Mouse (Mus musculus) thymus, postnatal 14 days (tissue): ENCODE data around the gene Gtf2f1.

ENCODE experiments used
- DNase-seq: peaks from one replicate; pipeline ENCODE4 v3.0.0; 2021

The Gtf2f1 gene

DNA sequence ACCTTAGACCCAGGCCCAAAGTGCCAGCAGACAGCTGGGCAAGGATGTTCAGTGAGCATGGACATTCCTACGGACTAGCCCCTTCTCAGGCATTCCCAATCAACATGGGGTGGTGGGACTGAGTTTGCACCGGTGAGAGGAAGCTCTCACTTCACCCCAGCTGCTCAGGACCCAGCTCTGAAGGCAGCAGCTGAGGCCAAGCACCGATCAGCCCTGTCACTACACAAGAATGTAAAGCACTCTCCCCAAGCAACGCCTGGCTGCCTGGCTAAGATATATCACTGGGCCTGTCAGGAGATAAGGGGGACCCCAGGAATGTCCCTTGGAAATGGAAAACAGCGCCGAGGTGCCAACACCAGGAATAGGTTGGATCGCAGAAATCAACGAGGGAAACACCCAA is 9.9 kb downstream of the Gtf2f1 start:
- no peak for DNase-seq

DNA sequence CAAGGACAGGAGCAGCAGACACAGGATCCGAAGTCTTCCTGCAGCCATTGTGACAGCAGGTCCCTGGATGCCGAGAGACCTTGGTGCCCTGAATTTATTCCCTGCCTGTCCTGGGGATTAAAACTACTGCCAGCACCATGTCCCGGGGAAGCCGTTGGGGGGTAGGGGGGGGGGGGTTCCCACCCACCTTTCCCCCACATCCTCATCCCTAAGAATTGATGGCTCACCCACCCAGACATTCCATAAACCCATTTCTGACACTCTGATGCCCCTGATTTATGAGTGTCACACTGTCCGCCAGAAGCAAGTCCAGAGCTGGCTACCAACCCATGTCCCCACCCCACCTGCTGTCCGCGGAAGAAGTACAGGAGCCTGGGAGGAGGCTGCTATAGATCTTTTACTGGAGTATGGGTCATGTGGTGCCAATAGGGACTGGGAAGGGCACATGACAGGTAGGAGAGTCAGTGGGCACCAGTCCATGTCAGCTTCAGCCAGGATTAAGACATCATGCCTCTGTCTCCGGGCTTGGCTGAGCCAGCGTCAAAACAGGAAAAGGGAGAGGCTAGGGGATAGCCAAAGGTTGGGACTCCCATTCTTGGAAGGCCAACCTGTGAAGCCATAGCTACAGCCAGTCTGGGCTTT is 11.0 kb downstream of the Gtf2f1 start, which contains the start of gene Pspn:
Gene Pspn, minus strand, starts transcription at position 51 of the 642 bp plus-strand sequence.
- DNase-seq = no peak

DNA sequence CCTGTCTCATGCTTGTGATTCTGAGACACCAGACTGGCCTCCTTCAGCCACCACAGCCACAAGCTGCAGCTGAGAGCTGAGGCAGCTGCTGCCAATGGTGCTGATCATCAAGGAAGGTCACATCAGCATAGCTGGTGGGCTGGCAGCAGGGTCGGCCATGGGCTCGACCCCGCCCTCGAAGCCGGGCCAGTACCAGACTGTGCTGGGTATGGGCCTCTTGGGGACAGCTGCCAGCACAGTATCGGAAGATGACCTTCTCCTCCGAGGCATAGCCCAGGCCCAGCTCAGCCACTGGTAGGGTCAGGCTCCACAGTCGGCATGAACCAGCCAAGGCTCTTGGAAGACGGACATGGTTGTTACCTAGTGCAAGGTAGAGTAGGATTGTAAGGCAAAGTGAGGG is 11.7 kb downstream of the Gtf2f1 start:
- DNase-seq = no peak

DNA sequence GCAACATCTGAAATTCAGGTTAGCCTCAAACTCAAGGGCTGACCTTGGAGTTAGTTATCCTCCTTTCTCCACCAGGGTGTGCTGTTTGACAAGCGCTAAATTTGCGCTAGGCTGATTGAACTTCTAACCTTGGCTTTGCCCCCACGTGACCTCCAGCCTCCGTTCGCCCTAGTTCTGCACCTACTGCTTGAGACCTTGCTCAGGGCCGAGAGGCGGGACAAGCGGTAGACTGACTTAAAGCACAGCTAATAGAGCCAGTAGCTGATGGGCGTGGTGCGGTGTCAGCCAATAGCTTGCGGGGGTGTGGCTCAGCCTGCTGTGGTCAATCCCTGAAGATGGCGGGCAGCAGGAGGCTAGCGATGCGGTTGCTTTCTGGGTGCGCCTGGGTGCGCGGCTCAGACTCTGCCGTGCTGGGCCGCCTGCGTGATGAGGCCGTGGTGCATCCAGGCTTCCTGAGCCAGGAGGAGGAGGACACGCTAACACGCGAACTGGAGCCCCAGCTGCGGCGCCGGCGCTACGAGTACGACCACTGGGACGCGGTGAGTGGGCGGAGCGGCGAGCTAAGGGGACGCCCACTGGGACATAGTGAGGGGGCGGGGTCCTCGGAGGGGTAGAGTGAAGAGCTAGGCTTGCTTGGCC is 13.9 kb downstream of the Gtf2f1 start, which contains the start of gene Alkbh7:
Gene Alkbh7, plus strand, starts transcription at position 311 of the 639 bp plus-strand sequence.
- peak; percentile 95 for DNase-seq

DNA sequence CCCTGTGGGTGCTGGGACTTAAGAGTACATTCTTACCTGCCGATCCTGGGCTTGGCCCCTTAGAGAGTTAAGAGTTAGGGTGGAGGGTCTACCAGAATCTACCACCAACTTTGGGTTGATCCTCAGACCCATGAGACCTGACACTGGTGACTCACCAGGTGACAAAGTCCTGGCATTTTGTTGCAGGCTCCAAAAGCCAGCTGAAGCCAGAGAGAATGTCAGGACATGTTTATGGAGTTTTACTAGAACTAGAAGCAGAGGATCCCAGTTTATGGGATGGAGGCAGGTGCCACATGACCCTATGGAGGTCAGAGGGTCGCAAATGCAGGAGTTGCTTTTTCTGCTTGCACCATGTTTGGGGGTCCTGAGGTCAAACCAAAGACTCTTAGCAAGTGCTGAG is 14.6 kb downstream of the Gtf2f1 start:
- no peak for DNase-seq

DNA sequence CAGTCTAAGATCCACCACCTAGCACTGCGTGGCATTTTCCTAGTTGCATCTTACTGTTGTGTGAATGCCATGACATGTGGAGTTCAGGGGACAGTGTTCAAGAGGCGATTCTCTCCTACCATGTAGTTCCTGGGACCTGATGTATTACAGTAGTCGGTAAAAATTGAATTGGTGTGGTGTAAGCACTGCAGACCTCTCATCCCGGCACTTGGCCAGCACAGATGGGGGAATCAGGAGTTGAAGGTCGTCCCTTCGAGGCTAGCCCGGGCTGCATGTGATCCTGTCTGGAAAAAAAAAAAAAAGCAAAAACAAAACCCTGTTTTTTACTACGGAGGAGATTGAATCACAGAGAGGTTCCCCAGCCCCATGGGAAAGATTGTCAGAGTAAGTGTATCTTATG is 16.0 kb downstream of the Gtf2f1 start:
- no peak for DNase-seq

DNA sequence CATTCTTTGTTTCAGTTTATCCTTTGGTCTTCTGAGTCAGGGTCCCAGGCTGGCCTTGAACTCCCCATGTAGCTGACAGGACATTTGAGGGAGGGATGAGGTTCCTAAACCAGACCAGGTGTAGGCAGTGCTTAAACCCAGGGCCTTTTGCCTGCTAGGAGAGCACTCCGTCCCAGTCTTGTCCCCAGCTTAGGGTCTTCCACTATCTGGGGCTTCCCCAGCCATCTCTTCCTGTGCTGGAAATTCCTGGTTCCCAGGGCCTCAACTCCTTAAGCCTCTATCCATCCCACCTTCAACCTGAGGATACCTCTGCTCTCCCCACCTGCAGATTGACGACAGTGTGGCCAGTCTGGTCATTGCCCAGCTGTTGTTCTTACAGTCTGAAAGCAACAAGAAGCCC is 20.1 kb downstream of the Gtf2f1 start:
- no peak for DNase-seq

DNA sequence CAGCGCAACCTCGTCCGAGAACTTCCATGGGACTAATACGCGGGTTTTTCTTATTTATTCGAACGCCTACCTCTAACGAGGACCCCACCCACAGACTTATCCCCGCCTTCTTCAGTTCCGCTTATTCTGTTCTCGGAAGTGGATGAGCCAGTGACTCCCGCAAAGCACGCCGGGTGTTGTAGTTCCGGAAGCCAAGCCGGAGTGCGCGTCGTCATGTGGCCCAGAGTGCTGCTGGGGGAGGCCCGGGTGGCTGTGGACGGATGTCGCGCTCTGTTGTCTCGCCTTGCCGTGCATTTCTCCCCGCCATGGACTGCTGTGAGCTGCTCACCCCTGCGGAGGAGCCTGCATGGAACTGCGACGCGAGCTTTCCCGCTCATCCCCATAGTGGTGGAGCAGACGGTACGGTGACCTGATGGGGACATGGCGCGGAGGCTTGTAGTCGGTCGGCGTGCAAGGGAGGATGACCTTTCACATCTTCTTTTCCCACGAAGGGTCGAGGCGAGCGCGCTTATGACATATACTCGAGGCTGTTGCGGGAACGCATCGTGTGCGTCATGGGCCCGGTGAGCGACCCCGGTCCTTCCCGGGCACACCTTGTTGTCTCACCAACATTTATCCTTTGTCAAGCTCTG is 20.9 kb downstream of the Gtf2f1 start, which contains the start of gene Clpp:
Gene Clpp, plus strand, starts transcription at position 191 of the 632 bp plus-strand sequence.
- peak; percentile 96 for DNase-seq

DNA sequence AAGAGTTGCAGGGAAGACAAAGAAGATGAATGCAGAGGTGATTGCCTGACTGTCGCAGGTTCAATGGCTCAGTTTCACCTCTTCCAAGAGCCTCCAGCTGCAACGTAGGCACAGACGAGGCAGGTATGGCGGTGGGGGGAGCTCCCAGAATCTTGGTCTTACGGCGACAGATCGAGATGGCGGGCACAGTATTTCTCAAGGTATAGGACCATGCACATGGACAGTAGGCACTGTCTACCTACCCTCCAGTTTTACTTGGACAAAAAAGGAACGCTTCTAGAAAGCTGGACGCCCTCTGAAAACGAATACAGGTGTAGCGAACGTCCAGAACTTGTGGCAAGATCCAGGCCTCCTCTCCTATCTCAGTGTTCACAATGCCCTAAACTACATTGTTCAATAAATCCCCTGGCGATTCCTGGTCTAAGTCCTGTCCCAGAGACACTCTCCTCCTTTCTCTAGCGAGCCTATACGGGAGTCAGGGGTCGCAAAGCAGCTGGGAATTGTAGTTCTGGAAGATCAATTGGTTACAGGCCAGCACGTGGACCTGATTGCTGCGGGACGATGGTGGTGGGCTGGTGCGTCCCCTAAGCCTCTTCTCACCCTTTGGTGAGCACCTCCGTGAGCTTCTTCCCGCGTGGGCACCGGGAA is 21.5 kb downstream of the Gtf2f1 start:
- peak; percentile 38 for DNase-seq

DNA sequence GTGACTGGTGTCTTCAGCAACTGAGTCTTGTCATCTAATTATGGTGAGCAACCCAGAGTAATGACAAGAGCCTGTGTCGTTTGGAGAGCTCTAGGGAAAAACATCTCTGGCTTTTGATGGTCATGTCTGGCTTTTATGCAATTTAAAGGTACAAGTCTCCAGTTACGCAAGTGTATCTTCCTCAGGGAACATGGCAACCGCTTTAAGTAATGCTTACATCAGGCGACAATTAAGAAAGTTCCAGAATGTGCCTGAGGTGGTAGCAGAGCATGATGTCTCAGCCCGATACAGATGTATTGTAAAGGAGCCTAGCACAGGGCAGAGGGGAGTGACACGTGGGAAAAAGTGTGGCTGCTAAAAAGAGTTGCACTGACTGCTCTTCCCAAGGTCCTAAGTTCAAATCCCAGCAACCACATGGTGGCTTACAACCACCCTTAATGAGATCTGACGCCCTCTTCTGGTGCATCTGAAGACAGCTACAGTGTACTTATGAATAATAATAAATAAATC is 22.1 kb downstream of the Gtf2f1 start:
- no peak for DNase-seq

DNA sequence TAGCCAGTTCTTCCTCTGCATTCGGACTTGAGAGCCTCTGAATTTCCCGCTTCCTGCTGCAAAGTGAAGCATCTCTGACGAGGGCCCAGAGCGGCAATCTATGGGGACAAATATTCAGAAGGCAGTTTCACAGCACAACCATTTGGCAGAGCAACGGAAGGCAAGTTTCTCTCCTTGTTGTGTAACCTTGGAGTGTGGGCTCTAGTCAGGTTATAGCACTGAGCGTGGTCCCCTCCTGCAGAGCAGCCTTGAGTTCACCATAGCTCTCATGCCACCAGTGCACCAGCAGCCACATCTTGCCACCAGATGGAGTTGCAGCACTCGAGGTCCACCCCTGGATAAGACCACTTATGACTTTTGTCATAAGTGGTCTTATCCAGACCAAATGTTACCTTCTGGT is 22.6 kb downstream of the Gtf2f1 start:
- no peak for DNase-seq

DNA sequence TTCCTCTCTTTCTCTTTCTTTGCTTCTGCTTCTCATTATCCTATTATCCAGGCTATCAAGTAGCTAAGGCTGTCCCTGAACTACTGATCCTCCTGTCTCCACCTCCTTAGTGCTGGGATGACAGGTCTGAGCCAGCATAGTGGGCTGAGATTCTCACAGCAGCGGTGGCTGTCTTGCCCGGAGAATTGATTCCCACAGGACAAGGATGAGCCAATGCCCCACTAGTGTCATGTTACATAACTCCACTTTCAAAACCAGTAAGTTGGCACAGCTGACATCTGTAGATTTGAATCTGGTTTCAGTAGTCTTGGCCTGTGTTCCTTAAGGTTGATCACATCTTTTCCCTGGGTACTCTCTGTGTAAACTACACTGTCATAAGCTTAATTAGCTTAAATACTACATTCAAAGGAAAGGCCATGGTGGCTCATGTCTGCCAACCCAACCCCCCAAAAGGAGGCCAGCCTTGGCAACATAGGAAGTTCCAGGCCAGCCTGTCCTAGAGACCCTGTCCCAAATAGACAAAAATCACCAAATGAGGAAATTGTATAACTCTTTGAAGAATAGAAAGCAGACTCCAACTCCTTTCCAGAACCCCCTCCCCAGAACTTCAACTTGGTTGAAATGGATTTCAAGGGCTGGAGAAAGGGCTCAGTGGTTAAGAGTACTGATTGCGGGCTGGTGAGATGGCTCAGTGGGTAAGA is 24.8 kb downstream of the Gtf2f1 start:
- no peak for DNase-seq

DNA sequence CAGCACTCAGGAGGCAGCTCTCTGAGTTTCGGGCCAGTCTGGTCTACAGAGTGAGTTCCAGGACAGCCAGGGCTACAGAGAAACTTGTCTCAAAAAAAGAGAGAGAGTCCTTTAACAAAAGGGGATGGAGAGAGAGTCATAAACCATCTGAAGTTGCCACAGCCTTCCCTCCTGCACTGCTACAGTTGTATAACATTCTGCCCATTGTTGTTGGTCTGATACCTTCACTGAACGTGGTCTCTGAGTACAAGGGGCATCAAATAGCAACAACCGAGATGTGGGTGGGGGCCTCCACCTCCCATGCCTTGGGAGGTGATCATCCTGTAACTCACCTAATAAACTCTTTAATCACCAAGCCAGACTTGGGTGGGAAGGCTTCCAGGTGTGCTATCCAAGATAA is 25.4 kb downstream of the Gtf2f1 start:
- no peak for DNase-seq

DNA sequence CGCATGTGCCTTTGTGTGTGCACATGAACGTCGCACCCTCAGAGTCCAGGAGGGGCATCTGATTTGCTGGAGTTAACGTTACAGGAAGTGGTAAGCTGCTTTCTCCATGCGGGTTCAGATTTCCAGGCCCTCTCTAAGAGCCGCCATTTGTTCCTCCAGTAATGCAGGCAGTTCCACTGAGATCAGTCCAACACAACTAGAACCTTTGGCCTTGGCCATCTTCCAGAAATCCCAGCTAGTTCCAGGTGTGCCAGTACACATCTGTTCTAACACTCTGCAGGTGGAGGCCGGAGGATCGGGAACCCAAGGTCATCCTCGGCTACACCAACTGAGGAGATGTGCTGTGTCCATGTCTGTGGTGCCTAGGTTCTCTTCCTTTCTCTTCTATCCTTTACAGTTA is 26.2 kb downstream of the Gtf2f1 start:
- DNase-seq = no peak

DNA sequence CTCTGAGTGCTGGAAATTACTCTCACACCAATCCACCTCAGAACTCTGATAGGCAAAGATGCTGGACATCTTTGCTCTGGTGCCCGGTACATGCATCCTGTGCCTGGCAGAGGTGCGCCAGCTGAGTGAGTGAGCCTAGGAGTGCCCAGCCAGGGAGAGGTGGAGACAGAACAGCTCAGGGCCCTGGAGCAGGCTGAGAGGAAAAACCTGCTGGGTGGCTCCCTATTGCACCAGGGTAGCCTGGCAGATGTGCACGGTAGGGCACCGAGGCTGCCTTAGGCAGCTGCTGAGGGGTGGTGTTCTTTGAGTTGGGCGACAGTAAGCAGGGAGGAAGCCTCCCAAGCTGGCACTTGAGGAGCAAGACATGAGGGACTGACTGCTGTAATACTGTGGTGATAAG is 29.1 kb downstream of the Gtf2f1 start, which contains the start of gene Acer1:
Gene Acer1, minus strand, starts transcription at position 114 of the 400 bp plus-strand sequence.
- no peak for DNase-seq

DNA sequence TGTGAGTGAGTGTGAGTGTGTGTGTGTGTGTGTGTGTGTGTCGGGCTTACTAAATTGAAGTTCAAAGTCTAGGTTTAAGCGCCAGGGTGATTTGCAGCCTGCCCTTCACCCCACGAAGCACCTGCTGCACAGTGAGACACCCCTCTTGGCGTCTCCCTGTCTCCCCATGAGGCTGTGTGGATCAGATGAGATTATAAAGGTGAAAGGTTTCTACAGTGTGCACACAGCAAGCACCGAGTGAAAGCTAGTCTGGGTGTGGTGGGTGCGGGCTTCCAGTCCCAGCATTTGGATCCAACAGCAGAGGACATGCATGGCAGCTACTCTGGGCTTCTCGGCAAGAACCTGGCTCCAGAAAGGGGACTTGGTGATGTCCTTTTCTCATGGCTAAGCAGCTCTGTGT is 30.0 kb downstream of the Gtf2f1 start:
- DNase-seq = no peak

DNA sequence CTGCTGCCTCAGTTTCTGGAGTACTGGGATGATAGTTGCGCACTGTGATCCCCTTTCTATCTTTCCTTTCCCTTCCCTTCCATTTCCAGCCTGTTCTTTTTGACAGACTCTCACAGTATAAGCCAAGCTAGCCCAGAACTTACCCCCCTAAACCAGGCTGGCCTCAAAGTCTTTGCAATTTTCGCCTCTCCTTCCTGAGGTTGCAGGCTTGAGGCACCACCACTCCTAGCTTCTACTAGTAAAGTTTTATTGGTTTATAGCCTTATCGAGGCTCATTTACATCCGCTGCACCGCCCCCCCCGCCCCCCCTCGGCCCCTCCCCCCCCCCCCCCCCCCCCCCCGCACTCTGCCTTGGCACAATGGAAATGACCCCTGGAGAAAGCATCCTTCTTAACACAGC is 31.6 kb downstream of the Gtf2f1 start:
- no peak for DNase-seq

DNA sequence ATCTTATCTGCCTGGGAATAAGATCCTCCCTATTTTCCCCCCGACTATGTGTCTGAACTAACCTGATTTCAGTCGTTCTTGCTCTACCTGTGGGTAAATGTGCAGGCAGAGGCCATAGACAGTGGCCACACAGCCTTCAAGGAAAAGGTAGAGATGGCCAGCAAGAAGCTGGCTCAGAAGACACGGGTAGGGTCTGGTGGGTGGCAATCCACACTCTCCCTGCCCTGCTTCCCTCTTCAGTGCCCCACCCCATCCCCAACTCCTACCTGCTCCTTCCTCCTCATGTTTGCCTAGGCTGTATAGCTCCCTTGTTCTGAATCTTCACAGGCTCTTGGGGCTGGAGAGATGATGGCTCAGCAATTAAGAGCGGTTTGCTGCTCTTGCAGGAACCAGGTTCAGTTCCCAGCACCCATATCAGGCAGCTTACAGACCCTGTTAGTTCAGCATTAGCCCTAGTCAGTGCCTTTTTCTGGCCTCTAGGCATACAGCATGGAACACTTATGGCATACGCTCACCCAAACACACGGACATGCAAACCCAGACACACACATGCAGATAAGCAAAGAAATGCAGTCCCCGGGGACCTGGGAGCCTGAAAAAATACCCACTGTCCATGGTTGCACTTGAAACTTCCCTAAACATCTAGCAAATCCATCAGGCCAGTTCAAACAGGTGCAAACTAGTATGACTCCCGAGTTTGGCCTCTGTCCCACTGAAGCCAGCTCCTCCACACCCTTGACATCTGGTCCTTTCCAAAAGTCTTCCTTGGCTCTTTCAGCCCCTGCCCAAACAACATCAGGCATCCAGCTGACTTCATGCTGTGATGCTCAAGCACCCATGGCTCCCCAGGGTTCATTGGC is 34.3 kb downstream of the Gtf2f1 start:
- DNase-seq = no peak

DNA sequence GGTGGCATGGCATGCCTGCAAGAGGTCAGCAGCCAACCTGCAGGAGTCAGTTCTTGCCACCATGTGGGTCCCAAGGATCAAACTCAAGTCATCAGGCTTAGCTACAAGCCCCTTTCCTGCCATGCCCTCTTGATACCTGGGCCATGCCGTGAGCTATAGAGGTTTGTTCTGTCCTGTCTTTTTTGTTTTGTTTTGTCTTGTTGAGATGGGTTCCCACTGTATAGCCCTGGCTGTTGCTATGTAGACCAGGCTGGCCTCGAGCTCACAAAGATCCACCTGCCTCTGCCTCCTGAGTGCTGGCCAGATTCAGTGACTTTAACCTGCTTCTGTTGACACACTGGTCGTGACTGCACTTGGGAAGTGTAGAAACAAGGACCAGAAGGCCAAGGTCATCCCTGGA is 35.7 kb downstream of the Gtf2f1 start:
- no peak for DNase-seq

DNA sequence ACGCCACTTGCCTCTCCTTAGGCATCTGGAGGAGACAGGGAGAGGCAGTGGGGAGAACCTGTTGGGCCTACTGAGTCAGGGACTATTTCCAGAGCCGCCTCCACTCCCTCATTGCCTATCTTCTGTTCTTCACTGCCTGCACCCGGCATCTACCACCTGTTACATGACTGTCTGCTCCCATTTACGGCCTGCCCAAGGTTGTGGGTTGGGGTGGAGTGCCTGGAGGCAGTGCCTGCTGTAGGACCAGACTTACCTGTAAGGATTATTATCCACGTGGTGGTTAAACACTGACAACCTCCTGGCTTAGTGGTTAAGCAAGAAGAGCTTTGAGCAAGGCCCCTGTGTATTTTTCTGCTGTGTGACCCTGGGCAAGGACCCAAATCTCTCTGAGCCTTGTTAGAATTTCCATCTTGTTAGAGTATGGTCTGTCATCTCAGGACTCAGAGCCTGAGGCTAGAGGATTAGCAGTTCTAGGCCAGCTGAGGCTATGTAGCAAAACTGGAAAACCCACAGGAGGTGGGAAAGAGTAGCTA is 36.3 kb downstream of the Gtf2f1 start:
- no peak for DNase-seq

DNA sequence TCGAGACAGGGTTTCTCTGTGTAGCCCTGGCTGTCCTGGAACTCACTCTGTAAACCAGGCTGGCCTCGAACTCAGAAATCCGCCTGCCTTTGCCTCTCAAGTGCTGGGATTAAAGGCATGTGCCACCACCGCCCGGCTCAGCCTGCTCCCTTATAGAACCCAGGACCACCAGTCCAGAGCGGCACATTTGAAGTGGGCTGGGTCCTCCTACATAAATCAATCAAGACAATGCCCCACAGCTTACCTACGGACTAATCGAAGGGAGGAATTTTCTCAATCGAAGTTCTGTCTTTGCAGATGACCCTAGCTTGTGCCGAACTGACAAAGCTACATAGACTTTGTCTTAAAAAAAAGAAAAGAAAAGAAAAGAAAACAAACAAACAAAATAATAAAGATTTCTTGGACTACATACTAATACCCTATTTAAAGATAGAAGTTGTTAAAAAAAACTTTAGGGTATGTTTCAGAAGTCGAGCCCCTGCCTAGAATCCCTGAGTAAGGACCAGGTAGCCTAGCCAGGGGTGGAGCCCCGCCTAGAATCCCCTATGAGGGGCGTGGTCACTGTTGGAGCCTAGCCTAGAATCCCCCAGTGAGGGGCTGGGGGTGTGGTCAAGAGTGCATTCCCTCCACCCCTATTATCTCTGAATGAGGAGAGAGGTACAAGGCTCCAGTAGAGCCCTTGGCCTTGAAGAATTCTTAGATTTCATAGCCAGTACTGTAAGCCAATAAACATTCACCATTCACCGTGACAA is 37.0 kb downstream of the Gtf2f1 start:
- DNase-seq = no peak
